Mouse (Mus musculus) heart, postnatal 0 days (tissue): ENCODE measurements at regions not wholly inside any gene's neighbourhood (a gene's known extent, or its start where the extent isn't known, plus 50 kb on each side); places are given as distances from the start of the nearest gene placed in this dataset.

Source experiments
- CTCF ChIP-seq: IDR thresholded peaks from 2 replicates; pipeline ENCODE4 v1.5.1; 2016; ENCODE audit warnings: antibody characterized with exemption, control low read depth, low read depth
- EP300 ChIP-seq: IDR thresholded peaks from 2 replicates; pipeline ENCODE4 v1.6.1; 2016; ENCODE audit warnings: antibody characterized with exemption, low read depth

DNA sequence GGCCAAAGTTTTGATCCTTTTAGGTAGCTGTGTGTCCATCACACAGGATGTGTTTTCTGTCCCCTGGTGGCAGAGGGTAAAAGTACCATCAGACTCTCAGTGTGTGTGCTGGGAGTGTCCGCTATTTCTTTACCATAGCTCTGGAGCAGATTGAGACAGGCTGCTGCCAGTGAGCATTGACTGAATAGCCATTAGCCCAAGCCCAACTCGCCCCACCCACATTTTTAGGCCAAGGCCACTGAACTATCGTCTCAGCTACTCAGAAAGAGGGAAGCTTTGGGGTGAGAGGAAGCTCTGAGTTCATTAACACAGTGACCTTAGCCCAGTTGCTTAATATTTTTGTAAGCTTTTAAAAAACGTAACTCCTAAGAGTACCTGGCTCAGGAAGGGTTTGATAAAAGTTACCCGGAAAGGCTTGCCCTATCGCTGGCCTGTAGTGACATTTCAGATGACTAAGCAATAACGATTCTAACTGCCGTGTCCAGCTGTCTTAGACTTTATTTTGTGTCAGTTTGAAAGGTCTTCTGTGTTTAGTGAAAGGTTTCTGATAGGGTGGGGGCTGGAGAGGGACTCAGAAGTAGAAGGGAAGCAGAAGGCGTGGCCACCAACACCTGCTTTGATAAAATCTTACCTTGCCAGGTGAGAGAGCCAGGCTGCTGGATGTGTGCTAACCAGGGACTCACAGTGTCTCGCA is 303.0 kb downstream of the Rsl24d1 start:
- TF ChIP-seq CTCF: no peak
- no peak for TF ChIP-seq EP300
